Mouse (Mus musculus) natural killer cell, adult 2 months (primary cell): ENCODE measurements around the gene Hpca.

Experiments
- DNase-seq, 2 experiments: peaks; one replicate each; pipeline ENCODE4 v3.0.0; 2022; ENCODE audit warnings: low spot score in 2 of 2

The Hpca gene

DNA sequence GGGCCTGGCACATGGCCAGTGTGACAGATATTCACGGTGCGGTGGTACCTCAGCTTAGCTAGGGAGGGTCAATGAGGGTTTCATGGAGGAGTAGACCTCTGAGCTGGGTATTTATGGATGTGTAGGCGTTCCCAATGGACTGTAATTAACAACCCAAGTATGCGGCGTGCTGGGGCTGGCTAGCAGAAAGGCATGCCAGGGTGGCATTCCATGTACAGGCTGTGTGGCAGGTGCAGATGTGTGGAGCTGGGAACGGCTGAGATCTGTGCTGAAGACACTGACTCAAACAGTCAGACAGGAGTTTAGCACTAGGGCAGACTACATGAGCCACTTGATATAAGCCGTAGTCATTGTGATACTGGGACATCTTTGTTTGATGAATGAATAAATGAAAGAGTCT lies 13.2 kb downstream of the Hpca start:
- no peak for DNase-seq

DNA sequence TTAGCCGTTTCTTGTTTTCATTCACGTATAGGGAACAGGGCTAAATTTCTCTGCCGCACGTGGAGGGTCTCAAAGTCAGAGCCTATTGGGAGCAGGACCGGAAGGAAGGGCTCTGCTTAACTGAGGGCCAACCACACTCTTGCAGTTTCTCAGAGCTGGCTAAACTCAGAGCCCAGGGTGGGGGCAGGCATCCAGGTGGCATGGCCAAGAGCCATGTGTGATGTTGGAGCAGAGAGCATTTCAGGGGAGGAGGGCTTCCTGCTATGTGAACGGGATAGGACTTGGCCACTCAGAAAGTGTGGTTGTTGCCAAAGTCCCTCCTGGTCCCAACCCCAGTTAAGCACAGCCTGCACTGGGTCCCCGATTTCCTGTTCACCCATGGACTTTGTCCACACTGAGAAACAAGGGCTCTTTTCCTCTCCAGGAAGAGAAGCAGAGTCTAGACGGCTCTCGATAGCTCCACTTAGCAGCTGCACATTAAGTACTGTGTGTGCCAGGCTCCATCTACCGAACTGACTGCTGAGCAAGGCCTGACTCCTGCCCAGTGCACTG lies 14.4 kb downstream of the Hpca start:
- no peak for DNase-seq

DNA sequence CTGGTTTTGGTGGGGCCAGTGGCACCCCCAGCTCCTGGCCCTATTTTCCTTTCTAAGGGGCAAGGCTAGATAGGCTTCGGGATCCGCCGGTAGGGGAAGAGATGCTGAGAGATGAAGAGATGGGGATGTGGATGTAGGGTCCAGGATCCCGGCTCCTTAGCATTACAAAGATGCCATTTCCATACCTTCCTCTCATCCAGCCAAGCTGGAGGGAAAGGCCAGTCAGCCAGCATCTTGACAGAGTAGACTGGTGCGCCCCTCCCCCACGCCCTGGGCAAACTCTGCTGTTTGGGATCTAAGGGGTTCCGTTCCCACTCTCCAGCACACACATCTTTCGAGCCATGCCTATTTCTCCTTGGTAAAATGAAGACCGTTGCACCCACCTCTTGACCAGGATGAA lies 15.8 kb downstream of the Hpca start:
- DNase-seq: no peak

DNA sequence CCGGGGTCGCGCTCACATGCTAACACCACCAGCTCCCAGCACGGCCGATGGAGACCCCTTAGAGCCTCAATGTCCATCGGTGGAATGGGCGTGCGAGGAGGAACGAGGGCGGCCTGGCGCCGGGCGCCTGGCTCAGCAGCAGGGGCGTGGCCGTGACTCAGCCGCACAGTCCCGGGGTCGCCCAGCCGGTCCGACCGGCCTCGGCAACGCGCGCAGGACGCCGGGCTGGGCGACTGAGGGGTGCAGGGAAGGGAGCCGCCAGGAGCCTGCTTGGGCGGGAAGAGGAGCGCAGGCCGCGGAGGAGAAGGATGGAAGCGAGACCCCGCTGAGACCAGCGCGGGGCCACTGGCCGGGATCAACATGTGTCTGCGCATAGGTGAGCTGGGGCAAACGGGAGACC lies 16.5 kb downstream of the Hpca start, which contains the start of gene Tmem54:
Tmem54 (plus strand) TSS at position 193 of the 400 bp plus-strand sequence.
- no peak for DNase-seq

DNA sequence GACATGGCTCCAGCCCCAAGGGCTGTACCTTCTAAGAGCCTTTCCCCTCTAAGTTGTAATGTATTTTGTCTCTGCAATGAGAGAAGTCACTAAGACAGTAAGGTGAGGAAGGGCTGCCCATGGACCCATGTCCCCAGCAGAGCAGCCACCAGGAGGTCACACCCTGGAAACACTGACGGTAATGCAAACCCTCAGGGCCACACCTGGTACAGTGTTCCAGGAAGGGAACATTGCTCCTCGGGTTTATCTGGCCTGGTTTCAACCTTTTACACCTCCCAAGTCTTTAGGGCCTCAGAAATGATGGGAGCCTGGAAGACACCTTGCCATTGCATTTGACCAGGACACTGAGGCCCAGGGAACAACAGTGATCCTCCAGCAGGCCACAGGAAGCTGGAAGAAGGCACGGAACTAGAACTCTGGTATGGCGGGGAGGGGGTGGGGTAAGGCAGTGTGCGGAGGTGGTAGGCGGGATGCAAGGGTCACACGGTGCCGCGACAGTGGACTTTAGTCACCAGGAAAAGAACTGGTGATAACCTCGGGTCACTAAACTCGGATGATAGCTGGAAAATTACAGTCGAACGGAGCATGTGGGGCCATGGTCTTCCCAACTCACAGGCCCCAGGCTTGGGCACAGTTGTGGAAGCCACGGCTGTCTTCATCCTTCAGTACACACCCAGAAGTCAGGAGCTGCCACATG lies 19.6 kb downstream of the Hpca start:
- DNase-seq: no peak

DNA sequence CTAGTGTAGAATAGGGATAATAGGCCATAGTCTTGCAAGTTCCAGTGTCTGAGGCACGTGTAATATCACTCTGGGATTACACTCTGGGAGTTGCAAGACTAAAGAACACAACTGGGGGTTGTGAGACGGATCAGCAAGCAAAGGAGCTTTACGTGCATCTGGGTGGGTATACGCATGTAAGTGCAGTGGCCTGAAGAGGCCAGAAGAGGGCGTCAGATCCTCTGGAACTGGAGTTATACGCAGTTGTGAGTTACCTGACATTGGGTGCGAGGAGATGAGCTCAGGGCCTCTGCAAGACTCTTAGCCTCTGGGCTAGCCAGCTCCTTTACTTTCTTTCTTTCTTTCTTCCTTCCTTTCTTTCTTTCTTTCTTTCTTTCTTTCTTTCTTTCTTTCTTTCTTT lies 24.8 kb downstream of the Hpca start:
- DNase-seq: no peak

DNA sequence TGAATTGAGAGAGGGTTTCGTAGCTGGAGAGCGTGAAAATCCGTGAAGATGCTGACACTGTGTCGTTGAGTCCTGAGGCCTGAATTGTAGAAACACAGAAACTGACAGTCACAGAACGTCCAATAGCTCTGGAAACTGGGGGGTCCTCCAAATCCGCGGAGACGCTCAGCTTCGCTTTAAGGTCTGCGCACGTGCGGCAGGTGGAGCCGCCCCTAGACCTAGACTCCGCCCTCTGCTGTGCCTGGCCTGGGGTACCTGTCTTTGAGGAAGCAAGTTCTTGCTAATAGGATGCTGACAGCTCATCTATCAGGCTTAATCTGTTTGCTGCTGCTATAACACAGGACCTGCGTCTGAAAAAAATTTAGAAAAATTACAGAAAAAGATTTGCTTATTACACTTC lies 26.6 kb downstream of the Hpca start:
- no peak for DNase-seq

DNA sequence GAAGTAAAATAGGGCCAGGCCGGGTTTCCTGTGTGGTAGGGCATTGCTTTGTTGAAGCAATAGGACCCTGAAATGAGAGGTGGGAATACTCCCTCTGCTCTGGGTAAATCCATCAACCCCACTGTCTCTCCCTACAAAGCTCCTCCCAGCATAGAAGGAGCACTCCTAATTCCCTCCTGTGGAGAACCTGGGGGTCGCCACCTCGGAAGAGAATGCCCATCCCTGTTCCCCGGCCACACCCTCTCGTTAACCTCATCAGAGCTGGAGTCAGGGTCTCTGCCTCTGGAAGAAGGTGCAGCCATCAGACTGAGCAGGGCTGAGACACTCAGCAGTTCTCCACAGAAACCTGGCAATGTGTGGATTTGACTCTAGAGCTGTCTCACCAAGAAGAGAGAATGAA lies 34.0 kb downstream of the Hpca start:
- no peak for DNase-seq

DNA sequence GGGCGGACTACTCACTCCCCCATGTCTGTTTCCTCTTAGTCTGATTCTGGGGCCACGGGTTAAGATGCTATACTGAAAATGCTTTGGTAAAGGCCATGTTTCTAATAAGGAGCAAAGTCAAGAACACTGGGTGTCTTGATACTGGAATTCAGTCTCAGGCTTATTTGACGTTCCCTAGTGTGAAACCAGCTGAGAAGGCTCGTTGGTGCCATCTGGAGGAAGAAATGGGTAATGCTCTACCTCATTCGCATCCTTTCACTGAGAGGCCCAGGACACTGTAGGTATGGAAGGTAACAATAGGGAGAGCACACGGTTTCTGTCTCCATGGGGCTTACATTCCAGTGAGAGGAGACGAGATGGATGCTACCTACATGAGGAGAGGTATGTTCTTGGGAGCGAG lies 35.8 kb downstream of the Hpca start:
- DNase-seq: peak; percentile 50 to 71

DNA sequence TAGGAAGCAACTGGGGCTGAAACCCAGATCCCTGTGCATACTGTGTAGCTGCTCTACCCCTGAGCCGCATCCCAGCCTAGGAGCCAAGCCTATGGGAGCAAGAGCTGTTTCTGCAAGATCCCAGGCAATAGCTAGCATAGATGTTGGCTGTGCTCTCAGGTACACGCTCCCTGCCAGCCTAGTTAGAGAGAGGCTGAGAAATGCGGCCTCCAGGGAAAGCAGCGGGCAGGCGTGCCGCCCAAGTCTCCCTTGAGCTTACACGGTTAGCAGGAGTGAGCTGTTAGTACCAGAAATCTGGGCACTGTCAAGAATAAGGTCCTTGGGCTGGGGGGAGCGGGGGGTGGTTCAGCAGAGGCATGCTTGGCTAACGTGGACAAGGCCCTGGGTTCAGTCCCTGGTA lies 36.9 kb downstream of the Hpca start:
- DNase-seq: no peak

DNA sequence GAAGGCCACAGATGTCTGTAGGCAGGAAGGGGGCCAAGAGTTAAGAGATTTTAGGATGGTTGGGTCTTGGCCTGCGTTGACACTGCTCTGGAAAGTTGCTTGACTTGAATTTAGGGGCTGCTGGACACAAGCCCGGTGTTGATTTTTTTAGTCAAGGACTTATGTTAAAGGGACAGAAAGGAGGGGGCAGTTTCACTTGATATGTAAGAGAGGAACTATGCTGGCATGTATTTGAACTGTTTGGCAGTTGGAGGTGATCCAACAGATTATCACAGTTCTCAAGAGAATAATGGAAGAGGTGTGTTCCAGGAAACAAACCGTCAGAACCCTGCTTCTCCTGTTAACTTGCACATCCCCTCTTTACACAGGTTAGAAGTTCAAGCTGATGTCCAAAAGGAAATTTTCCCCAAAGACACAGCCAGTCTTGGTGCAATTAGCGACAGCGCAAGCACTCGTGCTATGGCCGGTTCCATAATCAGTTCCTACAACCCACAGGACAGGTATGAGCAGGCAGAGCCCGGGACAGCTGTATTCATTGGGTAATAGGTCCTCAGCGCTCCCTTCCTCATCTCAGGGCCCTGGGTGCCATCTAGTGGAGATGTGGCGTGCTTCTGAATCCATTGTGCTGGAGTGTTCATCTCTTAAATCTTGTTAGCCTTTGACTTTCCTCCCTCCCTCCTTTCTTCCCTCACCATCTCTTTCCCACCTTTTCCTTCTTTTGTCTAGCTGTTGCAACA lies 39.3 kb downstream of the Hpca start:
- DNase-seq: peak; percentile 46 to 70

DNA sequence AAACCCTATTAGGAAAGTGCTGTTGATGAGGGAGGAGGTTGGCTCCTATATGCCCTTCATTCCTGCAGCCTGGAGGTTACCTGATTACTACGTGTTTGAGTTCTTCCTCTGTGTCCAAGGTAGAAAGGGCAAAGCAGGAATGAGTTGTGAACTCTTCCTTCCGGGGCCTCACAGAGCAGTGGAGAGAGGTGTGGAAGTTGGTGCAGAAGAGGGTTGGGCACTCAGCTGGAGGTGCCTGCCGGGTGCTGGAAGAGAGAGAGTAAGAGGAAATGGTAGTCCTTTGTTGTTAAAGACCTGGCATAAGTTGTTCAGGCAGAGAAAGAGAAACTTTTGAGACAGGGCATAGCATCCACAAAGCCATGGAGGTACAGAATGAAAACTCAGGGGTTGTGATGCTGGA lies 39.9 kb downstream of the Hpca start:
- DNase-seq: no peak

DNA sequence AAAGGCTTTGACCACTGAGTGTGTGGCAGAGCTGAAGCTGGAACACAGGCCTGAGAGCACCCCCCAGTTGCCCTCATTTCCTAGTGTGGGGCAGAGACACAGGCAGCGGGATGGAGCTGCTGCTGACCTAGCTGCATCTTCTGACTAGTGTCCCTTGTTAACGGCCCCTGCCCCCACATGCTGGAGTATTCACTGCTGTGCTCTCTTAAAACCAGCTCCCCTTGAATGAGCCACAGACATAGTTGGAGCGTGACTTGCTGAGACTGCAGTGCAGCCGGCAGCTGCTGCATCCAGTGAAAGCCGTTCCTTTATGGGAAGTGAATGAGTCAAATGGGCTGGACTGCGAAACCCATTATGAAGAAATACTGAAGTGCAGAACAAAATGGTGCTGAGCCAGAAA lies 40.3 kb downstream of the Hpca start:
- DNase-seq: no peak

DNA sequence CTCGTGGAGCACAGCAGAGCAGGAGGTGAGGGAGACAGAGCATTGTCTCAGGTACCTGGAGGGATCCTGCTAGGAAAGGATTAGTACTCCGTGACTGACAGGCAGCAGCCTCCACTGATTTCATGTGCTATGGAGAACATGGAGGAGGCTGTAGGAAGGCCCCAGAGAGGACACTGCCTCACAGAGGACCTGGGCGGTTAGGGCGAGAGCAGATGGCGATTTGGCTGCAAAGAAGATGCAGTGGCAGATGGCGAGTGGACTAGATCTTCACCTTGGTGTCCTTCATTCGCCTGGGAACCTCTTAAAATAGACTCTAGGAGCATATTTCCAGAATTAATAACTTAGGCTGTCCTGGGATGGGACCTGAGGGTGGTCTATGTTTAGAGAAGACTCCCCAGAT lies 40.8 kb downstream of the Hpca start:
- no peak for DNase-seq

DNA sequence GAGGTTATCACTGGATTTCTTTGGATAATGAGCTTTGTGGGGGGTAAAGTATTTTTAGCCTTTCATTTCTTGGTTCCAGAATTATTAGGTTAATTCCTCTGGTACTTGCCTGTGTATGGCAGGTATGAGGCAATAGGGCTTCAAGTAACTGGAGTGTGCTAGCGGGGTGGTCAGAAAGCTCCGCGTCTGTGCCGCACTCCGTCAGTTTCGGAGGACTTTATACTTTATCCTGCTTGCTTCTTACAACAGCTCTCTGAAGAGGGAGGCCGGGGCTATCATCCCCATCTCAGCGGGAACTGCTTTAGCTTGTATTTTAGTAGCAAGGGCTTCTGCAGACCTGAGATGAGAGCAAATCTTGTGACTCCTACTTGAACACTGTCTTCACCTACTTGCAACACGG lies 42.7 kb downstream of the Hpca start:
- no peak for DNase-seq

DNA sequence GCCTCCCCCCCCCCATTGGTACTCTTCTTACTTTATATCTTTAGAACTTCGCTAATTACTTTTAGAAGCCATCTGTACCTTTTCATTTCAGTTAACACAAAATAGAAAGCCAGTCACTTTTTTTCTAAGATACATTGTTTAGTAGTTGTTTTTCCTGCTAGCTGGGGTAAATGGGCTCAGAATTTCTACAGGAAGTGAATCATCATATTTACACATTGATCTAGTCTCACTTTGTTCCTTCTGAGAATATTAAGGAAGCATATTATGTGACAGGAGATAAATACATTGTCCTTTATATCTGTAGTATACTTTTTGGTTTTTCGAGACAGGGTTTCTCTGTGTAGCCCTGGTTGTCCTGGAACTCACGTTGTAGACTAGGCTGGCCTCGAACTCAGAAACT lies 53.0 kb downstream of the Hpca start:
- no peak for DNase-seq

DNA sequence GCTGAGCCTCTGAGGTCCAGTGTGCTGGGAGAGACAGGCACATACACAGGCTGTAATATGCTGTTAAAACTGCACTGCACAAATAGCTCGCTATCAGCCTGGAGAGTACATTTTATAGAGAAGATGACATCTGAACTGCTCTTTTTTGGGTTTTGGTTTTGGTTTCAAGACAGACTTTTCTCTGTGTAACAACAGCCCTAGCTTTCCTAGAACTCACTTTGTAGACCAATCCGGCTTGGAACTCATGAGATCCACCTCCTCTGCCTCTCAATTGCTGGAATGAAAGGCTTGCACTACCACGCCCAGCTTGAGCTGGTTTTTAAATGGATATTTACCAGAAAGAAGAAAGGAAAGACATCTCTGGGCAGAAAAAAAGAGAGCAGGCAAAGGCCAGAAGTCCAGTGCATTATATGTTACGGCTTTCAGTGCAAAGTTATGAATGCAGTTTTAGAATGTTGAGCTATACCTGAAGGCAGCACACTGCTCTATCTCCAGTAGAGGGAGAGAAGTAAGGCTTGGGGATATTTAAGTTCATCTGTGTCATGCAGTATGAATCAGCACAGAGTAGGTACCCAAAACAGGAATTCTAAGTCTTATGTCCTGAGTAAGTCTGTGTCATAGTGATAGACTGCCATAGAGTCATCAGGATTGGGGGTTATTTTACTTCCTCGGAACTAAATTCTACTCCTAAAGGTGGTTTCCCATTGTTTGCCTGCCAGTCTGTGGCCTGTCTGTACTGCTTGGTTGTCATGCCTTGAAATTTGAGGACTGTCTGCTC lies 54.0 kb downstream of the Hpca start:
- DNase-seq: no peak

DNA sequence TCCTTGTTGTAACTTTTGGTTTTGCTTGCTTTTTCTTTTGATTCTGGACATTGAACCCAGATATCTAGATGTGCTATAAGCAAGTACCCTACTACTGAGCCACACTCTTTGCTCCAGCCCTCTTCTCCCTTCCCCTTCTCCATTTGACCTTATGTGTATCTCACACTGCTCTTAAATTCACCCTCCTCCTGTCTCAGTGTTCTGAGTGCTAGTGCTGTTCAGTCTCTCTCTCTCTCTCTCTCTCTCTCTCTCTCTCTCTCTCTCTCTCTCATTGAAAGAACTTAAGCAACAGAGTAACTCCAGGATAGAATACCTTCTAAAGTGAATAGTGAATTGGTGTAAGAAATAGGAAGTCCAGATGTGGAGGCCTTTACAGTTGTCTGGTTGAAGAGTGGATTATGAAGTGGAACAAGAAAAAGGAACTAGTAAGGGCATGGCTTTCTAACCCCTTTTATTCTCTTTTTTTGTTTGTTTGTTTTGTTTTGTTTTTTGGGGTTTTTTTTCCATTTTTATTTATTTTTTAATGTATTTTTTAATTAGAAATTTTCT lies 56.1 kb downstream of the Hpca start:
- no peak for DNase-seq

DNA sequence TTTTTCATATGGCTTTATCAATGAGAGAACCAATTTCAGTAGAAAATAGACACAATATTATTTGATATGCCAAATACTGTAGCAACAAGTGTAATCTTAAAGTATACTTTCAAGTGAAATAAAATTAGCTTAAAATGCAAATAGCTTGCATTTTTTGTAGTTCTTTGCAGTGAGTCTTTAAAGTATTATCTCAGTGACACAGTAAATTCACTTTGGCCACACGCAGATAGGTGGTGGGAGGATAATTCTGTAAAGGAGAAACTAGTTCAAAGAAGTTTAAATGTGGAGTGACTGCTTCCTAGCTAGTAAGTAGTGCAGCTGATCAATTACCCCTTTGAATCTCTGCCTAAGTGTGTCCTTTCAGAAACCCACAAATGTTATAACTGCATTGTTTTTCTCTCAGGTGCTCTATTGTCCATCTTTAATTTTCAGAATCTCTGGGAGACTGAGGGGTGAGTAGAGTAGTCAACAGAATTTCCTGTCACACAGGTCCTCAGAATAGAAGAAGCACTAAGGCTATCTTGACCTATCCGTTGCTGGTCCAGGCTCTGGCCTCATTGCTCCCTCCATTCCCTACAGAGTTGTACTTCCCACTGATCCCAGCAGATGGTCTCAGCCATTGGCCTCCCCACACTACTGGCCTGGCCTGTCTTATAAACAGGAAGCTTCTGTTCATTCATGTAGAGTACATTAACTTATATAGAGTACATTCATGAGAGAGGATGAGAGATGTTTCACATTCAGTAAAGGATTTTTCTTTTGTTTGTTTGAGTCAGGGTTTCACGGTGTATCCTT lies 59.4 kb downstream of the Hpca start:
- no peak for DNase-seq
